Mouse (Mus musculus) embryonic facial prominence, embryonic 14.5 days (tissue): Measurements from ENCODE around the gene Tfip11. TPM values are rescaled to one million over a fixed set of nuclear protein-coding genes. Genes with fewer than 3 reads are reported as not detected.

Experiments used
- ATAC-seq: fragments of 200-750 bp; cut with Nextera tagmentation; 2 replicates; pipeline ENCODE4 v1.8.0; 2017; ENCODE audit warnings: low read depth, moderate number of reproducible peaks, moderate TSS enrichment
- DNase-seq: peaks from one replicate; pipeline ENCODE4 v3.0.0-alpha.2; 2015; ENCODE audit warnings: low spot score
- H3K27ac ChIP-seq: fragments of 300-500 bp; sonication (generic); replicated peaks from 2 replicates; pipeline ENCODE4 v1.5.1; 2014; ENCODE audit warnings: low read depth, mild to moderate bottlenecking, low read length, moderate library complexity
- H3K27me3 ChIP-seq: fragments of 300-500 bp; sonication (generic); replicated peaks from 2 replicates; pipeline ENCODE4 v1.6.1; 2014; ENCODE audit warnings: low read length; ENCODE audit not compliant: control insufficient read depth, insufficient read depth
- H3K36me3 ChIP-seq: fragments of 300-500 bp; sonication (generic); 2 replicates; pipeline ENCODE4 v1.6.1; 2014; ENCODE audit warnings: low read length, mixed read lengths; ENCODE audit not compliant: control insufficient read depth, insufficient read depth
- H3K4me1 ChIP-seq: fragments of 300-500 bp; sonication (generic); 2 replicates; pipeline ENCODE4 v1.6.1; 2014; ENCODE audit warnings: antibody characterized with exemption, low read length; ENCODE audit not compliant: control insufficient read depth, insufficient read depth
- H3K4me2 ChIP-seq: fragments of 300-500 bp; sonication (generic); 2 replicates; pipeline ENCODE4 v1.6.1; 2014; ENCODE audit warnings: low read depth, mild to moderate bottlenecking, low read length, moderate library complexity, mixed read lengths
- H3K4me3 ChIP-seq: fragments of 300-500 bp; sonication (generic); 2 replicates; pipeline ENCODE4 v1.5.1; 2014; ENCODE audit warnings: low read depth, mild to moderate bottlenecking, low read length
- H3K9ac ChIP-seq: fragments of 300-500 bp; sonication (generic); 2 replicates; pipeline ENCODE4 v1.6.1; 2014; ENCODE audit warnings: low read depth, mild to moderate bottlenecking, low read length, moderate library complexity, mixed read lengths
- H3K9me3 ChIP-seq: fragments of 300-500 bp; sonication (generic); 2 replicates; pipeline ENCODE4 v1.6.1; 2016; ENCODE audit warnings: low read length; ENCODE audit not compliant: control insufficient read depth
- WGBS: fragments of 180-500 bp; shearing (Covaris S2); extraction: QIAGEN DNeasy Blood & Tissue Kit; methylation state at CpG from one replicate; pipeline ENCODE4 v1.1.7; 2014; 5-methylcytosine and 5-hydroxymethylcytosine counted together
- polyA plus RNA-seq: library from polyadenylated mRNA; unstranded; fragments of >200 nt; fragmentation: Nextera tagmentation; extraction: Ambion mirVana; gene quantifications from 2 replicates; pipeline ENCODE4 v1.2.1, GENCODE M21; 2014

The Tfip11 gene
- polyA plus RNA-seq, 1 experiment from 2014 or later, result 23.1 TPM

DNA sequence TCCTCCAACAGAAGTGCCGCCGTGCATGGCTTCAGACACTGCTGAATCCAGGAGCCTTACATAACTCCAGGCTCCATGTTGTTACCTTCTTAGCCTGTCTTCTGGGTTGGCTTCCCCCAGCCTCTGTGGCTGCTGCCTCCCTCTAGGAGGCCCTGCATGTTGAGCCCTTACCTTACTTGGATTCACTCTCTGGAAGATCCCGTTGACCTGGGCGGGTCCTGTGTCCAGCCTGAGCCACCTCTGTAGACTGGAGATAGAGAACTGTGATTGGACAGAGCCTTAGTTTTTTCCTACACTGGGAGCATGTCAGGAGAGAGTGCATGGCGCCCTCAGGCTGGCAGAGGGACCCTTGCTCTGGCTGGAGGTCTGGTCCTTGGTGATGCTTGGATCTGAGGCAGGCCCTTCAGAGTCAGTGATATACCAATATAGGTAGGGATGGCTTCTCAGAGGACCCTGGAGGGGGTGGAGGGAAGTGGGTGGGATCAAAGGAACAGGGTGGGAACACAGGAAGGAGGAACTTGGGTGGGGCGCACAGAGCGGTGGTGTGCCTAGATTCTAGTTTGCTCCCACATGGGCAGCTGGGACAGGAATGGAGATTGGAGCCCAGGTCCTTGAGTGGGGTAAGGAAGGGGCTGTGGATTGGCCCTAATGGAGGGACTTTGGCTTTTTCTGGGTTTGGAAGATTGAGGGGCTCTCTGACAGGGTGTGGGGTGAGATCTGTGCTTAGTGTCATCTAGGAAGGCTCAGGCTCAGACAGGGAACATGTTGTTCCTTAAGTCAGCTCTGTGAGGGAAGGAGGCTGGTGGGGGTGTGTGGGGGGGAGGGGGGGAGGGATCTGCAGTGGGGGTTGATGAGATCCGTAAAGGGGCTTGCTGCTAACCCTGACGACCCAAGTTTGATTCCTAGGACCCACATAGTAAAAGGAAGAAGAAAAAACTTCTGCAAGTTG is 37.7 kb upstream of the Tfip11 start:
- Histone ChIP-seq H3K9me3 (no peaks in the 10 kb centered on the region), H3K4me3 (no peak overlapping the region), H3K36me3 (no peaks in the 10 kb centered on the region), H3K27me3 (no peaks in the 10 kb centered on the region), H3K9ac (no peak overlapping the region), H3K4me2 (no peak overlapping the region), H3K27ac (no peak overlapping the region), H3K4me1 (no peaks in the 10 kb centered on the region; the same call in 1 of the 2 replicates)
- WGBS, result 76% methylated on average over 9 of the region's 9 CpGs
- ATAC-seq, result no peak
- DNase-seq, result no peak

DNA sequence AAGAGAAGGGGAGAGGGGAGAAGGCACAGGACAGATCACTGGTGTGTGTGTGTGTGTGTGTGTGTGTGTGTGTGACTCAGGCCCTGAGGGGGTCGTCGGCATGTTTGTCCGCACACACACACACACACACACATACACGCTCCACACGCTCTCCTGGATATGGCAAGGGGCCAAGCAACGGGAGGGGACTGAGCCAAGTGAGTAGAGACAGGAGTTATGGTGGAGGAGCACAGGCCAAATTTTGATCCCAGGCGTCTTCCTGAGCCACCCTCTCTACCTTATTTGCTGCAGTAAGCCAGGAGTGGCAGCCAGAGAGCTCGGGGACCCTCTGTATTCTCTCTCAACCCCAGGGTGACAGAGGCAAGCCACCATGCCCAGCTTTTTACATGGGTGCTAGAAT is 36.9 kb upstream of the Tfip11 start:
- Histone ChIP-seq H3K4me2 (no peak overlapping the region), H3K4me1 (no peaks in the 10 kb centered on the region; the same call in 1 of the 2 replicates), H3K27ac (no peak overlapping the region), H3K9ac (no peak overlapping the region), H3K36me3 (no peaks in the 10 kb centered on the region), H3K27me3 (no peaks in the 10 kb centered on the region), H3K9me3 (no peaks in the 10 kb centered on the region), H3K4me3 (no peak overlapping the region)
- DNase-seq, result no peak
- 46% methylated on average over 4 of the region's 8 CpGs for WGBS
- no peak for ATAC-seq

DNA sequence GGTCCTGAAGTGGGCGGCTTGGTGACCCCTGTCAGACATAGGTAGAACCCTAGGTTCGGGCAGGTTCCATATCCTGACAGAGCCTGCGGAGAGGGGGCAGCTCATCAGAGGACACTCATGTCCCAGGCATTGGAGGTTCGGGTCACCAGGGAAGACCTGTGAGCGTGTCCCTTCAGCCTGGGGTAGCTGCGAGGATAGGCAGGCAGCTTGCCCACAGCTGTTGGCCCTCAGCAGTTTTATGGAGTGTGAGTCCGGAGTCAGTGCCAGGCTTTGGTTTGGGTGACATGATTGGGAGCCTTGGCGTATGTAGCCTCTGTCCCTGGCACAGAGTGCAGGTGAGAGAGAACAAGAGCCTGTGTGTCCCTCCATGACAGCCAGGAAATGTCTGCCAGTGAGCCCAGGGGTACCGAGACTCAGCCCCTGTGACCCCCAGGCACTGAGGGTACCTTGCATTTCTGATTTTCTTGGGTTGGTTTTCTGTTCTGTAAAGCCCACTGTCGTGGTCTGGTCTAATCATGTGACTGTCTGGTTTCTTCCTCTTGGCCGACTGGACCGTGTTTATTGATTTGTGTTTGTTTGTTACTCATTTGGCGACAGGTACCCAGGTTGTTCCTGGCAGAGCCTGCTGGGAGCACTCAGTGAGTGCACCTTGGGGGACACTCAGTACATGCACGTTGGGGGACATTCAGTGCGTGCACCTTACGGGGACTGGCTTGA is 36.2 kb upstream of the Tfip11 start:
- H3K27me3 ChIP-seq, result no peaks in the 10 kb centered on the region
- H3K9me3 ChIP-seq, result no peaks in the 10 kb centered on the region
- no peak for ATAC-seq
- peaks cover 6% of the 10 kb centered on the region for H3K4me1 ChIP-seq
- H3K9ac ChIP-seq, result no peak overlapping the region
- no peak overlapping the region for H3K4me3 ChIP-seq
- no peak overlapping the region for H3K27ac ChIP-seq
- WGBS, result 82% methylated on average over 16 of the region's 16 CpGs
- DNase-seq, result no peak
- H3K4me2 ChIP-seq, result no peak overlapping the region
- no peaks in the 10 kb centered on the region for H3K36me3 ChIP-seq

DNA sequence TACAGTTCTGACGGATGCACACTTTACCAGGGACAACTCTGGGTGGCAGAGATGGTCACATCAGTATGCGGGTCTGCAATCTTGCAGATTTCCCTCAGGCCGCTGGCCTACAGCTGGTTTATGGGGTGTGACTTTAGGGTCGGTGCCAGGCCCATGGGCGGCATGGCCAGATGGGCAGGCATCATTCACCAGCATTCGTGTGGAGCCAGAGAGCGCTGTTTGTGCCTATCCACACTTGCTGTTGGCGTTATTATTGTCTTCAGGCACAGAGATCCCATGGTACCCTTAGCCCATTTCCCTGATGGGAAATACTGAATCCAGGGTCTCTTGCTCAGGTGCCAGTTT is 35.6 kb upstream of the Tfip11 start:
- H3K4me2 ChIP-seq, result no peak overlapping the region

DNA sequence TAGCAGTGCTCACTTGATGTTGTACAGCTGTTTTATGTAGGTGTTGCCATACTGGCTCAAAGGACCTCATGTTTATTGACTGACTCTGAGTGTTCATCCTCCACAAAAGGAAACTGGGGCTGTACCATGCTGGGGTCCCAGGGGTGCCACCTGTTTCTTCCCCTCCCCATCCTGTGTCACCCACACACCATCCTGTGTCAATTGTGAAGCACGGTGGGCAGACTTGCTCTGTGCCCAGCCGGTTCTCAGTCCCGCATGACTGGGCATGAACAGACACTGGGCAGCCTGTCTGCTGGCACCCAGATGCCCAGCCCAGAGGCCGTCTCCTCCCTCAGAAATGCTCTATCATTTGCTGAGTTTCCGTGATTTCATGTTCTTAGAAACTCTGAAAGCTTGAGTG is 34.3 kb upstream of the Tfip11 start:
- H3K9me3 ChIP-seq, result no peaks in the 10 kb centered on the region
- H3K36me3 ChIP-seq, result no peaks in the 10 kb centered on the region
- H3K9ac ChIP-seq, result no peak overlapping the region
- no peaks in the 10 kb centered on the region for H3K27me3 ChIP-seq
- ATAC-seq (no peak), DNase-seq (no peak)
- no peak overlapping the region for H3K4me2 ChIP-seq
- no peak overlapping the region for H3K27ac ChIP-seq
- H3K4me1 ChIP-seq, result peaks cover 6% of the 10 kb centered on the region
- 83% methylated on average over 5 of the region's 5 CpGs for WGBS
- H3K4me3 ChIP-seq, result no peak overlapping the region

More for the DNA sequence above, 35.6 kb upstream of the Tfip11 start:
- no peak for DNase-seq
- no peaks in the 10 kb centered on the region for H3K27me3 ChIP-seq
- no peak overlapping the region for H3K27ac ChIP-seq
- H3K4me3 ChIP-seq, result no peak overlapping the region
- WGBS, result 91% methylated on average over 8 of the region's 8 CpGs
- peaks cover 6% of the 10 kb centered on the region for H3K4me1 ChIP-seq
- no peak overlapping the region for H3K9ac ChIP-seq
- no peaks in the 10 kb centered on the region for H3K9me3 ChIP-seq
- ATAC-seq, result no peak
- no peaks in the 10 kb centered on the region for H3K36me3 ChIP-seq

DNA sequence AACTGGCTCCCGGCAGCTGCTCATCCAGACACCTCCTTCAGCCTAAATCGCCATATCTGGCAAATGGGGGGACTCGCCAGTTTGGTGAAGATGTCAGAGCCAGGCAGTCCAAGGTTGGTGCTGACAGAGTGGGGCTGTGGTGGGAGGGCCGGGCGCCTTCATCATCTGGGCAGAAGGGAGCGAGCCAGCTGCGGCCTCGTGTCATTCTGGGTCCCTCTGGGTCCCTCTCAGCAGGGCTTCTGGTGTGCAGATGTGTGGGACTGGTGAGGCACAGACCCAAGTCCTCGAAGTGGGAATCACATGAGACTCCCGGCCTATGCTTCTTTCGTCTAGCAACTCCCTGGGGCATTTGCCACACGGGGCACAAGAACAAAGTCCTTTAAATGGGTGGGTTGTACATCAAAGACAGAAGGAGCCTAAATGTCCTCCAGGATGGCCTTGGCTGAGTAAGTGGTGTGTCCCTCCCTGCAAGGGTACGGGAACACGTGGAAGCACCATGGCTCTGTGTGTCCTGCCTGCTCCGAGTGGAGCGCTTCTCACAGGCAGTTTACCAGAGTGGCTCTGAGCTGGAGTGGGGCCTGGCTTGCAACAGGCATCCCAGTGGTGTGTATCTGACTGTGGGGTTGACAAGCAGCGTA is 33.7 kb upstream of the Tfip11 start:
- H3K27ac ChIP-seq, result no peak overlapping the region
- no peak overlapping the region for H3K9ac ChIP-seq
- H3K27me3 ChIP-seq, result no peaks in the 10 kb centered on the region
- no peaks in the 10 kb centered on the region for H3K36me3 ChIP-seq
- DNase-seq, result no peak
- no peak overlapping the region for H3K4me3 ChIP-seq
- no peaks in the 10 kb centered on the region for H3K9me3 ChIP-seq
- 71% methylated on average over 17 of the region's 17 CpGs for WGBS
- H3K4me2 ChIP-seq, result no peak overlapping the region
- peaks cover 6% of the 10 kb centered on the region; the same call in 1 of the 2 replicates for H3K4me1 ChIP-seq
- no peak for ATAC-seq

DNA sequence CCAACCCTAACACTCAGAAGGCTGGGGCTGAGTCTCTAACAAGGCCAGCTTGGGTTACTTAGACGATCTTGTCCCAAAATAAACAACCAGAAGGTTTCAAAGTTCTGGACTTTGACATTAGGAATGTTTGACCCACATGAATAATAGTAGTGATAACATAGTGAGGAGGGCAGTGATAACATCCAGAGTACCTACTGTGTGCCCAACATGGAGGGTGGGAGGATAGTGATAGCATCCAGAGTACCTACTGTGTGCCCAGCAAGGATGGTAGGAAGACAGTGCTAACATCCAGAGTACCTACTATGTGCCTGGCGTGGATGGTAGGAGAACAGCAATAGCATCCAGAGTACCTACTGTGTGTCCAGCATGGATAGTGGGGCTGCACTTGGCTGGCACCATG is 32.4 kb upstream of the Tfip11 start:
- no peak overlapping the region for H3K4me2 ChIP-seq
- peaks cover 6% of the 10 kb centered on the region; the same call in 1 of the 2 replicates for H3K4me1 ChIP-seq
- DNase-seq, result no peak
- no peaks in the 10 kb centered on the region for H3K27me3 ChIP-seq
- H3K9me3 ChIP-seq, result no peaks in the 10 kb centered on the region
- no peak for ATAC-seq
- no peak overlapping the region for H3K9ac ChIP-seq
- 69% methylated on average over 2 of the region's 2 CpGs for WGBS
- no peaks in the 10 kb centered on the region for H3K36me3 ChIP-seq
- no peak overlapping the region for H3K27ac ChIP-seq
- no peak overlapping the region for H3K4me3 ChIP-seq

DNA sequence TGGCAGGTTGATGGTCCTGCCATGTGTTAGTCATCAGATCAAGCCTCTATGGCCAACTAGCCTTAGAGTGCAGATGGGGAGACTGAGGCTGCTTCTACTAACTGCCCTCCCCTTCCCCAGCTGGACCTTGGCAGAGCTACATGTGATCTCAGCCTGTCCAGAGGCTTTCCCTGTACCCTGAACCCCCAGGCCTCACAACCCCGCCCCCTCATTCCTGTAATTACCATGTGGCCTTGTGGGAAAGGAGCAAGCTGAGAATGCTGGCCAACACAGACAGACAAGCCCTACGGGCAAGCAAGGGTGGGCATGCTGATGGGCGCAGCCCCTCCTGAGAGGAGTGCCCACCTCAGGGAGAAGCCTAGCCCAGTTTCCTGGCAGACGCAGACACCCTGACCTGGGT is 31.5 kb upstream of the Tfip11 start:
- Histone ChIP-seq H3K27ac (no peak overlapping the region), H3K4me3 (no peak overlapping the region), H3K9me3 (no peaks in the 10 kb centered on the region), H3K9ac (no peak overlapping the region), H3K27me3 (no peaks in the 10 kb centered on the region), H3K4me2 (no peak overlapping the region), H3K4me1 (peaks cover 6% of the 10 kb centered on the region; the same call in 1 of the 2 replicates), H3K36me3 (no peaks in the 10 kb centered on the region)
- ATAC-seq (no peak), DNase-seq (no peak)
- 75% methylated on average over 4 of the region's 4 CpGs for WGBS
